Mouse (Mus musculus) intestine, postnatal 0 days (tissue): ENCODE results near the gene Sipa1l2. TPM values are rescaled to one million over a fixed set of nuclear protein-coding genes. Genes with fewer than 3 reads are reported as not detected.

Experiments
- ATAC-seq: fragments of 200-750 bp; cut with Nextera tagmentation; 2 replicates; pipeline ENCODE4 v1.8.0; 2017; ENCODE audit warnings: mild to moderate bottlenecking, moderate TSS enrichment, moderate library complexity
- H3K27ac ChIP-seq: fragments of 300-500 bp; sonication (generic); 2 replicates; pipeline ENCODE4 v1.5.1; 2014; ENCODE audit warnings: mild to moderate bottlenecking, low read depth, low read length, moderate library complexity
- H3K27me3 ChIP-seq: fragments of 300-500 bp; sonication (generic); replicated peaks from 2 replicates; pipeline ENCODE4 v1.6.1; 2014; ENCODE audit warnings: low read length, mixed read lengths; ENCODE audit not compliant: control insufficient read depth, insufficient read depth
- H3K36me3 ChIP-seq: fragments of 300-500 bp; sonication (generic); 2 replicates; pipeline ENCODE4 v1.6.1; 2014; ENCODE audit warnings: mild to moderate bottlenecking, moderate library complexity; ENCODE audit not compliant: control insufficient read depth, insufficient read depth
- H3K4me1 ChIP-seq: fragments of 300-500 bp; sonication (generic); replicated peaks from 2 replicates; pipeline ENCODE4 v1.6.1; 2014; ENCODE audit warnings: antibody characterized with exemption, low read length, mixed read lengths; ENCODE audit not compliant: control insufficient read depth, insufficient read depth
- H3K4me2 ChIP-seq: fragments of 300-500 bp; sonication (generic); replicated peaks from 2 replicates; pipeline ENCODE4 v1.6.1; 2014; ENCODE audit warnings: low read depth, mild to moderate bottlenecking, moderate library complexity
- H3K4me3 ChIP-seq: fragments of 300-500 bp; sonication (generic); 2 replicates; pipeline ENCODE4 v1.5.1; 2014; ENCODE audit warnings: low read depth, low read length
- H3K9ac ChIP-seq: fragments of 300-500 bp; sonication (generic); 2 replicates; pipeline ENCODE4 v1.6.1; 2014; ENCODE audit warnings: mild to moderate bottlenecking, low read depth, low read length
- H3K9me3 ChIP-seq: fragments of 300-500 bp; sonication (generic); 2 replicates; pipeline ENCODE4 v1.6.1; 2016; ENCODE audit warnings: mixed run types; ENCODE audit not compliant: control insufficient read depth
- CTCF ChIP-seq: sonication (generic); IDR thresholded peaks from 2 replicates; pipeline ENCODE4 v1.5.1; 2016; ENCODE audit warnings: low read depth, mild to moderate bottlenecking, control low read depth, antibody characterized with exemption, moderate library complexity
- WGBS: fragments of 180-500 bp; shearing (Covaris S2); extraction: QIAGEN DNeasy Blood & Tissue Kit; methylation state at CpG from one replicate; pipeline ENCODE4 v1.1.7; 2014; 5-methylcytosine and 5-hydroxymethylcytosine counted together
- polyA plus RNA-seq: library from polyadenylated mRNA; unstranded; fragments of >200 nt; fragmentation: Nextera tagmentation; extraction: Ambion mirVana; gene quantifications from 2 replicates; pipeline ENCODE4 v1.2.1, GENCODE M21; 2015

Sipa1l2 gene
- polyA plus RNA-seq, 1 experiment from 2014 or later, result 4.5 TPM

DNA sequence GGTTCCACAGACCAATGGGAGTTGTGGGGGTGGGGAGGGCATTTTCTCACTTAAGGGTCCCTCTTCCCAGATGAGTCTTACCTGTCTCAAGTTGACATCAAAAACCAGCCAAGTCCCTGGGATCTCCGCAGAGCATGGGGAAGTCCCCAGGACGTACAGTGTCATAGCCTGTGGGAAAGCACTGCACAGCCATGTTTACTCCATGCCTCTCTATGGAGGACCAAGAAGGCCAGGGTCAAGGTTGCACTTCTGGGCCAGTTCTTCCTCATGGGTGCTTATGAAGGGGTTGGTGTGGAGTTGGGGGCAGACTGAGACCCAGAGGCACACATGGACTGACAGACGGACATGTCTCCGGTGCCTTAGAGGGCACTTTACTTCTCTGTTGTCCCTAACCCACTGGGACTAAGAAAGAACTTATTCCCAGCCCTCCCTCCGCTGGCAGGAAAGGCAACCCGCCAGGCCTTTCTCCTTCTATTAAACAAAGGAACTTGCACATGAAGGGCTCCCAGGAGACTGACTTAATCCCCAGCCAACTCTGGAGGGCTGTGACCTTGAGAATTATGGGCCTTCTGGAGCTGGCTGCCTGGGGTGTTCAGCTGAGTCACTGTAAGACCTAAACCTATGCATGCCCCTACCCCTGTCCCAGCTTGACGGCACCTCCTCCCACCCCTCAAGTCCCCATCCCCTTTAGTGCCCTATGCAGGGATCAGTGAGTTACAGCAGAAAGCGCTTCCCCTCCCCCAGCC lies 199.9 kb downstream of the Sipa1l2 start:
- peak overlapping the region; percentile 30; the same call in 1 of the 2 replicates for H3K27ac ChIP-seq
- H3K9me3 ChIP-seq, result no peaks in the 10 kb centered on the region
- no peaks in the 10 kb centered on the region for H3K36me3 ChIP-seq
- no peak overlapping the region for H3K4me2 ChIP-seq
- H3K27me3 ChIP-seq, result no peaks in the 10 kb centered on the region
- no peak for ATAC-seq
- TF ChIP-seq CTCF, result no peak
- WGBS, result 49% methylated on average over 8 of the region's 8 CpGs
- H3K9ac ChIP-seq, result no peak overlapping the region
- H3K4me1 ChIP-seq, result 0 out of 2 replicates have a peak, but pooled peaks cover 3% of the 10 kb centered on the region
- H3K4me3 ChIP-seq, result no peak overlapping the region

DNA sequence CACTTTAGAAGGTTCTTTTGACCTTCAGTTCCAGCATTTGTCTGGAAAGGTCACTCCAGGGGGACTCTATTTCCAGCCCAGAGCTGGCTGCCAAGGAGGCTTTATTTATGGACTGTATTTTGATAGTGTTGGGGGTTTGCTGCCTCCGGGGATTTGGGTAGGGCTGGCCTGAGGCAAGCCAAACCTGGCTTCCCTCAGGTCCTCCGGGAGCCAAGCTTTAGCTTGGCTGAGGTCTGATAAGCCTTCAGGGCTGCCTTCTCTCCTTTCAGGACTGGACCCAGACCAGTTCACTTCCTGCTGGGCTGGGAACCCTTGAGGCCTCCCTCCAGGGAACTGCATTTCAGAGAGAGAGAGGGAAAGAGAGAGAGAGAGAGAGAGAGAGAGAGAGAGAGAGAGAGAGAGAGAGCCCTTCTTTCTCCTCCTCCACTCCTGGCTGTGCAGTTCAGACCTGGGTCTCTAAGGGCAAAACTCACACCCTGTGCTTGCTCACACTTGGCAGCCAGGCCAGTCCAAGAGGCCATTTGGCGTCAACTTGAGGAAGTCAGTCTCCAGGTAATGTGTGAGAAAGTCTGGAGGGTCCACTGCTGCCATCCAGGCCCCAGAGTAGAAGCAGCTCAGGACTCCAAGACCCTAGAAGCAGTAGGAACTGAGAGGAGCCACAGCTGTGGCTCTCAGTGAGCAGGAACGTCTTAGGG lies 201.1 kb downstream of the Sipa1l2 start:
- 35% methylated on average over 4 of the region's 4 CpGs for WGBS
- H3K27ac ChIP-seq, result no peak overlapping the region

More for the DNA sequence above, 201.1 kb downstream of the Sipa1l2 start:
- H3K9ac ChIP-seq, result no peak overlapping the region
- ATAC-seq, result no peak
- TF ChIP-seq CTCF, result no peak
- H3K27me3 ChIP-seq, result no peaks in the 10 kb centered on the region
- H3K36me3 ChIP-seq, result no peaks in the 10 kb centered on the region
- H3K9me3 ChIP-seq, result no peaks in the 10 kb centered on the region
- no peak overlapping the region for H3K4me3 ChIP-seq
- H3K4me2 ChIP-seq, result no peak overlapping the region
- H3K4me1 ChIP-seq, result 0 out of 2 replicates have a peak, but pooled peaks cover 3% of the 10 kb centered on the region

Other genes with a start within 250 kb of the Sipa1l2 start
- gene Map10, start 100.0 kb upstream of the Sipa1l2 start, polyA plus RNA-seq, result 2.4 and 3.0 TPM in 2 replicates
- 23.9 and 26.3 TPM in 2 replicates for gene Ntpcr, start 160.2 kb upstream of the Sipa1l2 start, polyA plus RNA-seq